Mouse (Mus musculus): ENCODE results near the gene Eif5a2. TPM values are rescaled to one million over a fixed set of nuclear protein-coding genes. Genes with fewer than 3 reads are reported as not detected.
"Not testable (repeated sequence)": the region's sequence is repeated elsewhere in the genome, so short reads cannot be mapped to it uniquely, and the experiment has no call there.

Gene Eif5a2
- total RNA-seq (2021) = 1 to 10 TPM; 2.1 to 2.8 TPM
- long read RNA-seq, experiment 1, full-length matches to known transcripts = 3 of 5 reads
- long read RNA-seq, experiment 1, partial matches to known transcripts = 1 of 5 reads
- long read RNA-seq, experiment 1, other reads (novel, unspliced or antisense) = 1 of 5 reads
- long read RNA-seq, experiment 2, full-length matches to known transcripts = 1 of 2 reads
- long read RNA-seq, experiment 2, partial matches to known transcripts = 0 of 2 reads
- long read RNA-seq, experiment 2, other reads (novel, unspliced or antisense) = 1 of 2 reads

DNA sequence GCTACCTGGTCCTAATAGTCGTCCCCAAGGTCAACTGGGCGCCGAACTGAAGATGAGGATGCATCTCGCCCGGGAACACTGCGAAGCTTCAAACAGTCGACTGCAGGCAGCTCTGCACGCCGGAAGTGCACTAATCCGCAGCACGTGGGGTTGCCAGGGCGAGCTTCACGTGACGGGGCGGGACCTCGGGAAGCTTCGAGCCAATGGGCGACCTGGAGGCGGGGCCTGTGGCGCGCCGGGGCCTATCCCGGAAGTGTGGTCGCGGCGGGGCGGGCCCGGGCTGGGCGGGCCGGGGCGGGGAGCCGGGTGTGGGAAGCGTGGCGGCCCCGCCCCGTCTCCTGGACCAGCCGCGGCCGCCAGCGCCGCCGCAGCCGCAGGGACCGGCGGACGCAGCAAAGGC is at the start of gene Eif5a2:
Gene Eif5a2 (plus strand): TSS at position 283 of the 400 bp plus-strand sequence.
- DNase-seq = peak; percentile 93

GRCm38 (mm10) chr3:28734712-28735111 is 46.4 kb upstream of the Eif5a2 start:
- no peak for DNase-seq

DNA sequence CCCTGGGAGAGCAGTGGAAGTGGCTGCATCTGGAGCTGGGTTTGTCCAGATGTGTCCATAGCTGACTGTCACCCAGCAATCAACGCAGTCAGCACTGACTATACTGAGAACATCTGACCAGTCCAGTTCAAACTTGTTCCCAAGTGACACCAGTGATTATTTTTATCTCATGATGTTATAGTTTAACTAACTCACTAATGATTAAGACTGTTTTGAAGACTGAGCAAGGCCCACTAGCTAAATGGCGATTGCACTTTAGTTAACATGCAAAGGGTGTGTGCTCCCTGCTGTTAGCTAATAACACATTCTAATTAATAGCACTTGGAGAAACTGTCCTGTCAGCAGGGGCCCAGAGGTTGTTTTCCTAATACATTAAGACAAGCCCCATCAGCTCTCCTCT is 44.1 kb upstream of the Eif5a2 start:
- DNase-seq = no peak

- DNase-seq = no peak
Observed at GRCm38 (mm10) chr3:28740353-28740752, 40.7 kb upstream of the Eif5a2 start.

GRCm38 (mm10) chr3:28743251-28743650 is 37.8 kb upstream of the Eif5a2 start:
- no peak for DNase-seq

- peak; percentile 65 for DNase-seq
Observed at GRCm38 (mm10) chr3:28745835-28746483, 35.1 kb upstream of the Eif5a2 start.

- DNase-seq = no peak
Observed at GRCm38 (mm10) chr3:28748151-28748550, 32.9 kb upstream of the Eif5a2 start.

GRCm38 (mm10) chr3:28748956-28749355 is 32.1 kb upstream of the Eif5a2 start:
- no peak for DNase-seq

- DNase-seq = no peak
Observed at GRCm38 (mm10) chr3:28755477-28755876, 25.6 kb upstream of the Eif5a2 start.

DNA sequence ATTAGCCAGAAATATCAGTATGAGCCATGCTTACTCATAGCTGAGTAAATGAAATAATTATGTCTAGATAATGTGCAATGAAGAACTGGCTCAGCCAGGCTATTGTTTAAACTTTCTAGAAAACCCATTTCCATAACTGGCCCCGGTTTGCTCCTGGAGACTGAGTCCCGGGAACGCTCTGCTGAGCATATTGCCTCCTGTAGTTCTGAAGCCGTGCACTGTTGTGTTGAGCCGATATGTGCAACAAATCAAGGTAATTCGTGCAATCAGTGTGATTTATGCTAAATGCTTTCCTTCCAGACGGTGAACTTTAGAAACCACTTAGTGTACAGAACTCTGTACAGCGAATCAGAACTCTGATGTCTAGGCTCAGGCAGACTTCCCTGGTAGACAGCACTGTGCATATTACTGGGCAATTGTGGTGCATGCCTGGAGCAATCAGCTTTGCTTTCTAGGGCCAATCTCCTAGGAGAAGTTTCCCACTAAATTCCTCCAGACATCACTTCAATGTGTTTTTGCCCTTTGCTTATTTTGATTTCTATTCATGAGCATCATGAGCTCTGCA is 19.8 kb upstream of the Eif5a2 start:
- DNase-seq = no peak

DNA sequence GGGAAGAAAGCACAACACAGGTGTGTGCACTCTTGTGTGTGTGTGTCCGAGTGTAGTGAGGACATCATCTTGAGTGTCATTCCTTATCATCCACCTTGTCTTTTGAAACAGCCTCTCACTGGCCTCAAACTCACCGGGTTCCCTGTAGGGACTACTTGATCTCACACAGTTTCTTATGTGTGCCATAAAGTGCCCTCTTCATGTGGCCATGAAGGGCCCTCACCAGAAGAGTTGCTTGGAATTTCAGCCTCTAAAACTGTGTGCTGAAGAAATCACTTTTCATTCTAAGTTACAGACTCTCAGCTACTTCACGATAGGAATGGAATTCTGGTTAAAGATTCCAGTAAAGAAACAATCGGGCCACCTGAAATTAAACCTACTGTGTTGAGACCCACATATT is 14.1 kb upstream of the Eif5a2 start:
- no peak for DNase-seq

DNA sequence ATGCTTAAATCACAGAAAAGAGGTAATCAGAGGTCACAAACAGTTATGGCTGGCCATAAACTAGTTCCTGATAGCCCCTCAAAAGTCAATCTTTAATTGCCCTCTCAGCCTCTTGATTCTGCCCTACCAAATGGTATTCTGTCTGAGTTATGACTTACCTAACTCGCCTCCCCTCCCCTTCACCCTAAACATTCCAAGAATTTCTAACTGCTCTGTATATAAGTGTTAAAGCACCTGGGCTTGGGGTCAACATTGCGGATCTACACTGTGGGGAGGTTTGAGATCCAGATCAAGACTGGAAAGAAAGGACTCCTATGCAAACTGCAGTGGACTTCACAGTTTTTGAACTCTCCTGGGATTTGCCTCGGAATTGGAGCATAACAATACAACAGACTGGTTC is 12.9 kb upstream of the Eif5a2 start:
- no peak for DNase-seq

DNA sequence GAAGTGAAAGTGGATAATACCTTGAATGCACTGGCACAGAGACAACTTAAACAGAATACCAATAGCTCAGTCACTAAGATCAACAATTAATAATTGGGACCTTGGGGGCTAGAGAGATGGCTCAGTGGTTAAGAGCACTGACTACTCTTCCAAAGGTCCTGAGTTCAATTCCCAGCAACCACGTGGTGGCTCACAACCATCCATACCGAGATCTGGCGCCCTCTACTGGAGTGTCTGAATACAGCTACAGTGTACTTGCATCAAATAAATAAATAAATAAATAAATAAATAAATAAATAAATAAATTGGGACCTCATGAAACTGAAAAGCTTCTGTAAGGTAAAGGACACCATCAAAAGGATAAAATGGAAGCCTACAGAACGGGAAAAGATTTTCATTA is 8.2 kb upstream of the Eif5a2 start:
- DNase-seq = not testable (repeated sequence)

- no peak for DNase-seq
Observed at GRCm38 (mm10) chr3:28775361-28775760, 5.7 kb upstream of the Eif5a2 start.

- DNase-seq = no peak
Observed at GRCm38 (mm10) chr3:28775958-28776357, 5.1 kb upstream of the Eif5a2 start.

GRCm38 (mm10) chr3:28776491-28776890 is 4.6 kb upstream of the Eif5a2 start:
- DNase-seq = no peak

GRCm38 (mm10) chr3:28780511-28780910 is 565 bp upstream of the Eif5a2 start:
- DNase-seq = no peak

DNA sequence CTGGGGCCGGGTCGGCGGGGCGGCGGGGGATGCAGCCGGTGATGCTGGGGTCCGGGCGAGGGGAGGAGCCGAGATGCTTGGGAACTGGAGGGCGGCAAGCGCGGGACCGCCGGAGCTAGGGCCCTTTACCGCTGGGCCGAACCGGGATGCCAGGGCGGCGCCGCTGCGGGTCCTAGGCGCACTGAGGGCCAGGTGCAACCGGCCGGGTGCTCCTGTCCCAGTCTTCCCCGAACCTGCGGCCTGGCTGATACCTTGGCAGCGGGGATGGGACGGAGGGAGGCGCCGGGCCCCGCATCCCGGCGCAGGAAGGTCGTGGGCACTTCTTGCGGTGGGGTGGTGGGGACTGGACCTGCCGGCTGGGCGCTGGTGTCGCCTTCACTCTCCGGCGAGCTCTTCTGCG is 346 bp downstream of the Eif5a2 start:
- no peak for DNase-seq

GRCm38 (mm10) chr3:28781848-28782247 is 772 bp downstream of the Eif5a2 start:
- no peak for DNase-seq

- no peak for DNase-seq
Observed at GRCm38 (mm10) chr3:28784176-28784575, 3.1 kb downstream of the Eif5a2 start.

DNA sequence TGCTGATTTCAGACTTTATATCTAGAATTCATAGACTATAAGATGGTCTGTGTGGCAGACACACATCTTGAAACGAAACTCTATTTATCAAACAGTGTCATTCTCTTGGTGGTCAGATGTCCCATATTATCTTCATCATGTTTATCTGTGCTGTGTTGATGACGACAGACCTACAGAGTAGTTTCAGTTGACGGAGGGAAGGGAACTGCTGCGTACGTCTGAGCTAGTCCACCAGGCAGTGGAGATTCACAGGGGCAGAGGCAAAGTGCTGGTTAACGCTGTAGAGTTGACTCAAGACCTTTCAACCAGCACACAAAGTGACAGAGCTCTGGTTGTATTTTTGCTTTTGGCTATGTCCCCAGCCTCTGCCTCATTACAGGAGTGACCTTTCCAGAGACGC is 13.8 kb downstream of the Eif5a2 start:
- no peak for DNase-seq

DNA sequence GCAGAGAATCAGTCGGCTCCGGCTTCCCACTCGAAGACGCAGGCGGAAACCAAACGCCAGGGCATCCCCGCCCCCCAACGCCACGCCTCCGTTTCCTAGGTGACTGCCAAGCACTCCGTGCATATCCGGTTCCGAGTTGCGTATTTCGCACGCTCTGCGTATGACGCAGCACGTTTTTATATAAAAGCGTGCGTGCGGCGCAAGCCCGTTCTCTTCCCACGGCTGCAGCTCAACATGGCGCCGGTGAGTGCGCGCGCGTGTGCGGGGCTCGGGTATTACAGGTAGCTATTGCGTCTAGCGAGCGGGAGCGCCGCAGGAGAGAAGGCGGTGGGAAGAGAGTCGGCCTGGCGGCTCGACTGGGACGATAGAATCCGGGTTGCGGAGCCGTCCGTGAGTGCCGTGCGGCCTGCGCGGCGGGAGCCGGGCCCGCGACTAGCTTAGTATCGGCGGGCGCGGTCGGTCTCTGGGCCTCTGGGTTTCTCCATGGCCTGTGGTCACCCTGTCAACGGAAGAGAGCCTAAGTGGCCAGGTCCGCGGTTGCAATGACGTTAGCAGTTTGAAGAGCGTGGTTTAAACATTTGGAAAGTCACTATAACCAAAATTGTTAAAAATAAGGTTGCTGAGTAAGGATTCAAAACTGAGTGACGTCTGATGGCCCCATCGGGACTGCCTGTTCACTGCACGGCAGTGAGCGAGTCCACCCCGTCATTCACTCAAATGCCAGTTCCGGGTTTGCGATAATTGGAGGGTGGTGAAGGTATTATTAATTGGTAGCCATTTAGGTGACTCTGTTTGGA is 24.4 kb downstream of the Eif5a2 start, which contains the start of gene Rpl22l1:
Gene Rpl22l1 (plus strand): TSS at position 136 of the 797 bp plus-strand sequence.
- peak; percentile 97 for DNase-seq
